Mouse (Mus musculus) limb, embryonic 11.5 days (tissue): Measurements from ENCODE around the gene Sync. TPM values are rescaled to one million over a fixed set of nuclear protein-coding genes. Genes with fewer than 3 reads are reported as not detected.

ENCODE experiments used
- ATAC-seq: fragments of 200-750 bp; cut with Nextera tagmentation; 2 replicates; pipeline ENCODE4 v1.8.0; 2017; ENCODE audit warnings: low read depth; ENCODE audit not compliant: insufficient number of reproducible peaks, low FRiP score, low TSS enrichment
- DNase-seq: peaks from one replicate; pipeline ENCODE4 v3.0.0-alpha.2; 2015; ENCODE audit warnings: low spot score
- H3K27ac ChIP-seq: fragments of 300-500 bp; sonication (generic); replicated peaks from 2 replicates; pipeline ENCODE4 v1.5.1; 2014; ENCODE audit warnings: low read depth, mild to moderate bottlenecking, low read length
- H3K27me3 ChIP-seq: fragments of 300-500 bp; sonication (generic); 2 replicates; pipeline ENCODE4 v1.6.1; 2014; ENCODE audit warnings: mild to moderate bottlenecking, low read length, mixed read lengths; ENCODE audit not compliant: control insufficient read depth, insufficient read depth
- H3K36me3 ChIP-seq: fragments of 300-500 bp; sonication (generic); 2 replicates; pipeline ENCODE4 v1.6.1; 2014; ENCODE audit warnings: mild to moderate bottlenecking, low read length, moderate library complexity, mixed read lengths; ENCODE audit not compliant: control insufficient read depth, insufficient read depth
- H3K4me1 ChIP-seq: fragments of 300-500 bp; sonication (generic); 2 replicates; pipeline ENCODE4 v1.6.1; 2014; ENCODE audit warnings: low read length, mixed read lengths; ENCODE audit not compliant: control insufficient read depth, insufficient read depth
- H3K4me2 ChIP-seq: fragments of 300-500 bp; sonication (generic); 2 replicates; pipeline ENCODE4 v1.6.1; 2014; ENCODE audit warnings: low read depth, mild to moderate bottlenecking, moderate library complexity; ENCODE audit not compliant: severe bottlenecking
- H3K4me3 ChIP-seq: fragments of 300-500 bp; sonication (generic); 2 replicates; pipeline ENCODE4 v1.5.1; 2014; ENCODE audit warnings: low read depth, low read length
- H3K9ac ChIP-seq: fragments of 300-500 bp; sonication (generic); 2 replicates; pipeline ENCODE4 v1.6.1; 2014; ENCODE audit warnings: mild to moderate bottlenecking, low read length
- H3K9me3 ChIP-seq: fragments of 300-500 bp; sonication (generic); 2 replicates; pipeline ENCODE4 v1.6.1; 2016; ENCODE audit warnings: low read length; ENCODE audit not compliant: control insufficient read depth
- WGBS: fragments of 180-500 bp; shearing (Covaris S2); extraction: QIAGEN DNeasy Blood & Tissue Kit; methylation state at CpG from one replicate; pipeline ENCODE4 v1.1.7; 2014; 5-methylcytosine and 5-hydroxymethylcytosine counted together
- polyA plus RNA-seq: library from polyadenylated mRNA; unstranded; fragments of >200 nt; fragmentation: Nextera tagmentation; extraction: Ambion mirVana; gene quantifications from 2 replicates; pipeline ENCODE4 v1.2.1, GENCODE M21; 2014

Gene Sync
- polyA plus RNA-seq, 1 experiment from 2014 or later, result 0.59 TPM

GRCm38 (mm10) chr4:129286683-129287471 is 540 bp upstream of the Sync start:
- no peak for ATAC-seq
- WGBS, result 2% methylated on average over 28 of the region's 28 CpGs

GRCm38 (mm10) chr4:129288067-129288466 is 650 bp downstream of the Sync start:
- DNase-seq, result no peak
- Histone ChIP-seq H3K9me3 (no peaks in the 10 kb centered on the region), H3K4me1 (peaks cover 8% of the 10 kb centered on the region; the same call in 1 of the 2 replicates), H3K27ac (no peak overlapping the region), H3K27me3 (peaks cover 16% of the 10 kb centered on the region), H3K9ac (no peak overlapping the region), H3K36me3 (no peaks in the 10 kb centered on the region), H3K4me2 (no peak overlapping the region), H3K4me3 (no peak overlapping the region)
- no peak for ATAC-seq
- WGBS, result 38% methylated on average over 3 of the region's 3 CpGs

More at GRCm38 (mm10) chr4:129286683-129287471, 540 bp upstream of the Sync start:
- Histone ChIP-seq H3K36me3 (no peaks in the 10 kb centered on the region), H3K27me3 (peaks cover 16% of the 10 kb centered on the region), H3K27ac (no peak overlapping the region), H3K4me2 (peak overlapping the region; percentile 95), H3K4me1 (peaks cover 8% of the 10 kb centered on the region; the same call in 1 of the 2 replicates), H3K9ac (peak overlapping the region; percentile 55; the same call in 1 of the 2 replicates), H3K9me3 (no peaks in the 10 kb centered on the region), H3K4me3 (peak overlapping the region; percentile 45)
- DNase-seq, result peak; percentile 49

- no peak for DNase-seq
- ATAC-seq, result no peak
- H3K9ac ChIP-seq, result no peak overlapping the region
- H3K9me3 ChIP-seq, result no peaks in the 10 kb centered on the region
- no peaks in the 10 kb centered on the region for H3K36me3 ChIP-seq
- H3K4me2 ChIP-seq, result no peak overlapping the region
- no peak overlapping the region for H3K4me3 ChIP-seq
- H3K27me3 ChIP-seq, result peaks cover 16% of the 10 kb centered on the region
- WGBS, result 93% methylated on average over 8 of the region's 8 CpGs
- H3K27ac ChIP-seq, result no peak overlapping the region
- H3K4me1 ChIP-seq, result peaks cover 8% of the 10 kb centered on the region; the same call in 1 of the 2 replicates
These were observed 2.3 kb downstream of the Sync start for GRCm38 (mm10) chr4:129289671-129290070.

- Histone ChIP-seq H3K27me3 (no peaks in the 10 kb centered on the region), H3K27ac (no peak overlapping the region), H3K4me3 (no peak overlapping the region), H3K36me3 (no peaks in the 10 kb centered on the region), H3K4me1 (no peaks in the 10 kb centered on the region), H3K9ac (no peak overlapping the region), H3K9me3 (no peaks in the 10 kb centered on the region), H3K4me2 (no peak overlapping the region)
- DNase-seq (no peak), ATAC-seq (no peak)
- 64% methylated on average over 7 of the region's 7 CpGs for WGBS
These were observed 5.4 kb downstream of the Sync start for GRCm38 (mm10) chr4:129292831-129293230.

- Histone ChIP-seq H3K4me1 (peaks cover 1% of the 10 kb centered on the region; the same call in 1 of the 2 replicates), H3K9me3 (no peaks in the 10 kb centered on the region), H3K27ac (no peak overlapping the region), H3K4me3 (no peak overlapping the region), H3K27me3 (no peaks in the 10 kb centered on the region), H3K9ac (no peak overlapping the region), H3K4me2 (no peak overlapping the region), H3K36me3 (no peaks in the 10 kb centered on the region)
- ATAC-seq (no peak), DNase-seq (no peak)
- 32% methylated on average over 16 of the region's 16 CpGs for WGBS
These were observed 6.3 kb downstream of the Sync start for GRCm38 (mm10) chr4:129293702-129294101.

GRCm38 (mm10) chr4:129295188-129295587 is 7.8 kb downstream of the Sync start:
- no peak overlapping the region for H3K9ac ChIP-seq
- H3K9me3 ChIP-seq, result no peaks in the 10 kb centered on the region
- 63% methylated on average over 2 of the region's 2 CpGs for WGBS
- peaks cover 2% of the 10 kb centered on the region; the same call in 1 of the 2 replicates for H3K4me1 ChIP-seq
- H3K4me2 ChIP-seq, result no peak overlapping the region
- H3K27me3 ChIP-seq, result no peaks in the 10 kb centered on the region
- no peaks in the 10 kb centered on the region for H3K36me3 ChIP-seq
- H3K27ac ChIP-seq, result no peak overlapping the region
- H3K4me3 ChIP-seq, result no peak overlapping the region
- DNase-seq, result no peak
- no peak for ATAC-seq

- H3K4me2 ChIP-seq, result no peak overlapping the region
- H3K9me3 ChIP-seq, result no peaks in the 10 kb centered on the region
- WGBS, result 93% methylated on average over 7 of the region's 7 CpGs
- peaks cover 2% of the 10 kb centered on the region; the same call in 1 of the 2 replicates for H3K4me1 ChIP-seq
- no peaks in the 10 kb centered on the region for H3K27me3 ChIP-seq
- ATAC-seq (no peak), DNase-seq (no peak)
- H3K9ac ChIP-seq, result no peak overlapping the region
- no peak overlapping the region for H3K27ac ChIP-seq
- H3K4me3 ChIP-seq, result no peak overlapping the region
- H3K36me3 ChIP-seq, result no peaks in the 10 kb centered on the region
These were observed 8.6 kb downstream of the Sync start for GRCm38 (mm10) chr4:129296066-129296465.

GRCm38 (mm10) chr4:129297724-129298123 is 10.3 kb downstream of the Sync start:
- Histone ChIP-seq H3K4me2 (no peak overlapping the region), H3K4me1 (peaks cover 2% of the 10 kb centered on the region; the same call in 1 of the 2 replicates), H3K4me3 (no peak overlapping the region), H3K9ac (no peak overlapping the region), H3K9me3 (no peaks in the 10 kb centered on the region), H3K27me3 (no peaks in the 10 kb centered on the region), H3K27ac (no peak overlapping the region), H3K36me3 (no peaks in the 10 kb centered on the region)
- no peak for ATAC-seq
- DNase-seq, result no peak
- WGBS, result 89% methylated on average over 4 of the region's 4 CpGs
